Mouse (Mus musculus): ENCODE data around the gene 4930550C14Rik.

The 4930550C14Rik gene

GRCm38 (mm10) chr9:53402291-53402711, at the start of gene 4930550C14Rik:
Gene 4930550C14Rik, plus strand, starts transcription at chr9:53402325.
- peak in 1 of 2 experiments; percentile 28 for DNase-seq (ENCODE audit: low spot score in 2 of 2)

- DNase-seq (ENCODE audit: low spot score in 2 of 2) = no peak
Measured at GRCm38 (mm10) chr9:53353161-53353560, 49.0 kb upstream of the 4930550C14Rik start.

GRCm38 (mm10) chr9:53356219-53357155, 45.6 kb upstream of the 4930550C14Rik start:
- no peak for DNase-seq (ENCODE audit: low spot score in 2 of 2)

- no peak for DNase-seq (ENCODE audit: low spot score in 2 of 2)
Measured at GRCm38 (mm10) chr9:53371339-53371738, 30.8 kb upstream of the 4930550C14Rik start.

- DNase-seq (ENCODE audit: low spot score in 2 of 2) = no peak
Measured at GRCm38 (mm10) chr9:53375907-53376306, 26.2 kb upstream of the 4930550C14Rik start.

GRCm38 (mm10) chr9:53376820-53377219, 25.3 kb upstream of the 4930550C14Rik start:
- DNase-seq (ENCODE audit: low spot score in 2 of 2) = no peak

GRCm38 (mm10) chr9:53377597-53377996, 24.5 kb upstream of the 4930550C14Rik start:
- DNase-seq (ENCODE audit: low spot score in 2 of 2) = no peak

- DNase-seq (ENCODE audit: low spot score in 2 of 2) = no peak
Measured at GRCm38 (mm10) chr9:53378171-53378570, 24.0 kb upstream of the 4930550C14Rik start.

GRCm38 (mm10) chr9:53380595-53380994, 21.5 kb upstream of the 4930550C14Rik start:
- no peak for DNase-seq (ENCODE audit: low spot score in 2 of 2)

- no peak for DNase-seq (ENCODE audit: low spot score in 2 of 2)
Measured at GRCm38 (mm10) chr9:53381113-53381615, 21.0 kb upstream of the 4930550C14Rik start.

GRCm38 (mm10) chr9:53383951-53384866, 17.9 kb upstream of the 4930550C14Rik start, which contains the start of gene Kdelc2:
Gene Kdelc2, plus strand, starts transcription at chr9:53384025.
- peak; percentile 76 to 81 for DNase-seq (ENCODE audit: low spot score in 2 of 2)

- DNase-seq (ENCODE audit: low spot score in 2 of 2) = no peak
Measured at GRCm38 (mm10) chr9:53384873-53385272, 17.3 kb upstream of the 4930550C14Rik start.

- no peak for DNase-seq (ENCODE audit: low spot score in 2 of 2)
Measured at GRCm38 (mm10) chr9:53387431-53387830, 14.7 kb upstream of the 4930550C14Rik start.

GRCm38 (mm10) chr9:53389109-53389508, 13.0 kb upstream of the 4930550C14Rik start:
- no peak for DNase-seq (ENCODE audit: low spot score in 2 of 2)

- DNase-seq (ENCODE audit: low spot score in 2 of 2) = no peak
Measured at GRCm38 (mm10) chr9:53390136-53390535, 12.0 kb upstream of the 4930550C14Rik start.

- DNase-seq (ENCODE audit: low spot score in 2 of 2) = no peak
Measured at GRCm38 (mm10) chr9:53397685-53398387, 4.3 kb upstream of the 4930550C14Rik start.

GRCm38 (mm10) chr9:53398388-53398700, 3.8 kb upstream of the 4930550C14Rik start:
- DNase-seq (ENCODE audit: low spot score in 2 of 2) = no peak

GRCm38 (mm10) chr9:53399537-53399936, 2.6 kb upstream of the 4930550C14Rik start:
- no peak for DNase-seq (ENCODE audit: low spot score in 2 of 2)

- no peak for DNase-seq (ENCODE audit: low spot score in 2 of 2)
Measured at GRCm38 (mm10) chr9:53400696-53401095, 1.4 kb upstream of the 4930550C14Rik start.

GRCm38 (mm10) chr9:53401146-53401545, 979 bp upstream of the 4930550C14Rik start:
- DNase-seq (ENCODE audit: low spot score in 2 of 2) = no peak

- no peak for DNase-seq (ENCODE audit: low spot score in 2 of 2)
Measured at GRCm38 (mm10) chr9:53402991-53403390, 866 bp downstream of the 4930550C14Rik start.

All from frontal cortex, postnatal 10 days (tissue).